Mouse (Mus musculus) limb, embryonic 10.5 days (tissue): ENCODE data around the gene Adcy7. TPM values are rescaled to one million over a fixed set of nuclear protein-coding genes. Genes with fewer than 3 reads are reported as not detected.

ENCODE experiments used
- DNase-seq: peaks from one replicate; pipeline ENCODE4 v3.0.0-alpha.2; 2017; ENCODE audit warnings: low spot score
- H3K27ac ChIP-seq: fragments of 300-500 bp; sonication (generic); 2 replicates; pipeline ENCODE4 v1.5.1; 2016; ENCODE audit warnings: mild to moderate bottlenecking
- H3K27me3 ChIP-seq: fragments of 300-500 bp; sonication (generic); 2 replicates; pipeline ENCODE4 v1.6.1; 2016; ENCODE audit warnings: low read depth, mild to moderate bottlenecking; ENCODE audit not compliant: poor library complexity, severe bottlenecking
- H3K36me3 ChIP-seq: fragments of 300-500 bp; sonication (generic); 2 replicates; pipeline ENCODE4 v1.6.1; 2016; ENCODE audit warnings: mild to moderate bottlenecking, moderate library complexity
- H3K4me1 ChIP-seq: fragments of 300-500 bp; sonication (generic); 2 replicates; pipeline ENCODE4 v1.6.1; 2016
- H3K4me3 ChIP-seq: fragments of 300-500 bp; sonication (generic); 2 replicates; pipeline ENCODE4 v1.5.1; 2016; ENCODE audit warnings: mild to moderate bottlenecking, moderate library complexity
- H3K9me3 ChIP-seq: fragments of 300-500 bp; sonication (generic); replicated peaks from 2 replicates; pipeline ENCODE4 v1.6.1; 2016; ENCODE audit warnings: mild to moderate bottlenecking
- WGBS: fragments of 180-500 bp; shearing (Covaris S2); methylation state at CpG from one replicate; pipeline ENCODE4 v1.1.7; 2016; 5-methylcytosine and 5-hydroxymethylcytosine counted together
- polyA plus RNA-seq: library from polyadenylated mRNA; unstranded; fragments of >200 nt; fragmentation: Nextera tagmentation; extraction: Ambion mirVana; gene quantifications from 2 replicates; pipeline ENCODE4 v1.2.1, GENCODE M21; 2016

Gene Adcy7
- polyA plus RNA-seq, 1 experiment from 2014 or later, result 2.2 TPM

- peak; percentile 94 for DNase-seq
- Histone ChIP-seq H3K4me3 (peak within 1 kb of the TSS; percentile 99), H3K9me3 (no peaks in the 10 kb centered on the region), H3K4me1 (peaks cover 22% of the 10 kb centered on the region), H3K36me3 (peaks cover 30% of the 10 kb centered on the region), H3K27ac (peak within 1 kb of the TSS; percentile 99), H3K27me3 (no peaks in the 10 kb centered on the region)
- under 1% methylated on average over 91 of the region's 91 CpGs for WGBS
Observed at GRCm38 (mm10) chr8:88361708-88362428, 89.7 kb downstream of the Adcy7 start, which contains the start of gene Brd7. Gene Brd7 (minus strand): TSS chr8:88362194.

DNA sequence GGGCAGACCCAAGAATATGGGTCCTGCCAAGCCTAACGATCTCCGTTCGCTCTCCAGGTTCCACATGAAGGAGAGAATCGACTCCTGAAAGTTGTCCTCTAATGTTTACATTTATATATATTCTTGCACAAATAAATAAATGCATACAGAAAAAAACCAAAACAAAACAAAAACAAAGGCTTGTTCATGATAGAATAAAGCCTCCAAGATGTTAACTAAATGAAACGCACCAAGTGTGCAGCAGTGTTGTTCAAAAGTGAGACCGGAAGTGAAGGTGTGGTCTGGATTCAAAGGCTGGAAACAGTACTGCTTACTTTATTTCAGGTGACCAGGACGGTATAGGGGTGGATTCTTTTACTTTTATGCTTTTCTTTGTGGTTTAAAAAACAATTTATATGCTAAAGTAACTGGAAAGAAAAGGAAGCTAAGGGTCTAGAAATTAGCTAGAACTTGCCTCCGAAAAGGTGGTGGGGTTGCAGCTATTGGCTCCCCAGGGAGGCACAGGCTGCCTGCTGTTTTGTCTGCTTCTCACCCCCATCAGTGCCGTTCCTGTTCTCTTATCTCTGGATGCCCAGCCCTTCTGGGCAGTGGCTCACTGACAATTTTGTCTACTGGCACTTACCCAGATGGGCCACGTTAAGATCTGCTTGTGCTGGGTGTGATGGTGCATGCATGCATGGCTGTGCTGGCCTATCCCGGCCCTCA is 90.4 kb downstream of the Adcy7 start:
- peaks cover 22% of the 10 kb centered on the region for H3K4me1 ChIP-seq
- H3K27me3 ChIP-seq, result no peaks in the 10 kb centered on the region
- peaks cover 22% of the 10 kb centered on the region for H3K36me3 ChIP-seq
- no peaks in the 10 kb centered on the region for H3K9me3 ChIP-seq
- H3K4me3 ChIP-seq, result peak overlapping the region; percentile 99
- 44% methylated on average over 11 of the region's 11 CpGs for WGBS
- peak overlapping the region; percentile 99 for H3K27ac ChIP-seq
- no peak for DNase-seq

DNA sequence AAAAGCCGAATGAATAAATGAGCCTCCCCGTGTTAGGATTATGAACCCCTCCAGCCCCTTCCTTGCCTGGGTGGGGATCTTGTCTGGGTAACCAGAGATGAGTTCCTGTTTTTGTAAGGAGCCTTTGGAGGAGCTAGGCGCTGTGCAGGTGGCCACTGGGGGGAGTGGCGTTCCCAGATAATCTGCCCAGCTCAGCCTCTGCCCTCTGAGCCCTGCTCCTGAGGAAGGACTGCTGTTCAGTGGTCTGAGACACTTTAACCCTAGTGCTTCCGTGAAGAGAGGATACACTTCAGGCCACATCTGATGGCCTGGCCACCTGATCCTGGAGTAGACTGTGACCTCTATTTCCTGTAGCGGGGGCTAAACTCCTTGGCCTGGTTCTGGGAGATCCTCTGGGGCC is 97.0 kb downstream of the Adcy7 start:
- H3K9me3 ChIP-seq, result no peaks in the 10 kb centered on the region
- H3K27ac ChIP-seq, result no peak overlapping the region
- DNase-seq, result peak; percentile 58
- no peaks in the 10 kb centered on the region for H3K27me3 ChIP-seq
- H3K4me1 ChIP-seq, result peaks cover 9% of the 10 kb centered on the region
- WGBS, result 21% methylated on average over 6 of the region's 6 CpGs
- no peak overlapping the region for H3K4me3 ChIP-seq
- H3K36me3 ChIP-seq, result no peaks in the 10 kb centered on the region

DNA sequence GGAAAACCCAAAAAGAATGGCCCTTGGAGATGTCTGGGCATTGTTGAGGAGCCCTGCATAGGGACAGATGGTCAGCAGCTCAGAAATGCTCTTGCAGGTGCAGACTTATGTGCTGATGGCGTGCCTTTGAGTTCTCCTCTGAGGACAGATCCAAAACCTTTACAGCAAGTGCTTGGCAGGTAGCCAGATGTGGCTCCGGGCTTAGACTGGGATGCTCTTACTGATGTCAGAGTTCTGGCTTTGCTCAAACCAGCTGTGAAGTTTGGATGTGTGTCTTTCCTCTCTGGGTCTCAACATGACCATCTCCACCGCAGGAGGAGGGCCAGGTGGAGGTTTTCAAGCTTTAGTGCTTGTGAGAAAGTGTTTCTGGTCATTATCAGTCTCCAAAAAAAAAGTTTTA is 97.6 kb downstream of the Adcy7 start:
- Histone ChIP-seq H3K27me3 (no peaks in the 10 kb centered on the region), H3K27ac (no peak overlapping the region), H3K4me3 (no peak overlapping the region), H3K36me3 (no peaks in the 10 kb centered on the region), H3K4me1 (peaks cover 9% of the 10 kb centered on the region), H3K9me3 (no peaks in the 10 kb centered on the region)
- DNase-seq, result no peak
- 70% methylated on average over 3 of the region's 3 CpGs for WGBS

GRCm38 (mm10) chr8:88371522-88371921 is 99.3 kb downstream of the Adcy7 start:
- no peak for DNase-seq
- WGBS, result 90% methylated on average over 2 of the region's 2 CpGs
- Histone ChIP-seq H3K4me3 (no peak overlapping the region), H3K9me3 (no peaks in the 10 kb centered on the region), H3K36me3 (no peaks in the 10 kb centered on the region), H3K4me1 (peaks cover 11% of the 10 kb centered on the region), H3K27me3 (no peaks in the 10 kb centered on the region), H3K27ac (no peak overlapping the region)

DNA sequence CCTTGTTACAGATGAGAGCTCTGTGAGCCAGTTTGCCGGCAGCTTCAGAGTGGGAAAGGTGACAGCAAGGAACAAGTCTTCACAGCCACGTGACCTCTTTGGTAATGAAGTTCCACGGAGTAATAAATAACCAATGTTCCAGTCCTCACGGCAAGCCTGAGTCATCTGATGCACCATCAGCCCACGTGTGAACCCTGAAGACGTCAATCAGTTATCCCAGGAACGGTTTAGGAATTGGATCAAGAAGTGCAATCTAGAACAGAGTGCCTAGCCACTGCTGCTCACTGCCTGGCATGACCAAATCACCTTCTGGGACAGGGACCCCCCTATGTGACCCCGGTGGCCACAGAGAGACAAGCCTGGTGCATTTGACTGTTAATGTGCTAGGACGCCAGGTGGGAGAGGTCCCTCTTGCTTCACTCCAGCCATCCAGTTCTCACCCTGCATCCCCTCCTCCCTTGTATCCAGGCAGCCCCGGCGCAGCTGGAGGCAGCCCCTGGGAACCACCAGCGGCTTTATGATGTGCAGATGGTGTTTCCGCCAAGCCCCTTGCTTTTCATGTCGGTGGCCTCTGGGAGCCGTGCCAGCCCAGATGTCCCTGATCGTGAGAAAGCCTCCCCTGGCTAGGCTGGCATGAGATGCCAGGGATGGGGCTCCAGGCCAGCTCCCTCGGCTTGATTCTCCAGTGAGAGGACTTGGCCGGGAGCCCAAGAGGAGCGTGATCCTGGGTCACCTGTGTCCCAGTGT is 104.8 kb downstream of the Adcy7 start:
- Histone ChIP-seq H3K4me3 (no peak overlapping the region), H3K9me3 (no peaks in the 10 kb centered on the region), H3K36me3 (no peaks in the 10 kb centered on the region), H3K27ac (peak overlapping the region; percentile 50), H3K4me1 (peaks cover 18% of the 10 kb centered on the region), H3K27me3 (no peaks in the 10 kb centered on the region)
- peak; percentile 53 for DNase-seq
- 37% methylated on average over 19 of the region's 19 CpGs for WGBS

Other genes starting within 250 kb of the Adcy7 start
- gene Cnep1r1, start 153.6 kb upstream of the Adcy7 start, polyA plus RNA-seq, result 45.9 and 48.7 TPM in 2 replicates
- gene Heatr3, start 134.5 kb upstream of the Adcy7 start, polyA plus RNA-seq, result 52.1 and 55.3 TPM in 2 replicates
- 9.9 and 10.0 TPM in 2 replicates for gene Tent4b, start 73.2 kb upstream of the Adcy7 start, polyA plus RNA-seq
- 78.8 and 88.8 TPM in 2 replicates for gene Brd7, start 89.8 kb downstream of the Adcy7 start, polyA plus RNA-seq
- 55.4 and 60.7 TPM in 2 replicates for gene Nkd1, start 249.0 kb downstream of the Adcy7 start, polyA plus RNA-seq